Mouse (Mus musculus) hindlimb bud, embryonic 11.5 days (tissue): ENCODE data around the gene Rorc.

Source experiments
- DNase-seq: peaks from one replicate; pipeline ENCODE4 v3.0.0-alpha.2; 2012; ENCODE audit warnings: low read depth, low spot score; ENCODE audit errors: extremely low spot score

The Rorc gene

DNA sequence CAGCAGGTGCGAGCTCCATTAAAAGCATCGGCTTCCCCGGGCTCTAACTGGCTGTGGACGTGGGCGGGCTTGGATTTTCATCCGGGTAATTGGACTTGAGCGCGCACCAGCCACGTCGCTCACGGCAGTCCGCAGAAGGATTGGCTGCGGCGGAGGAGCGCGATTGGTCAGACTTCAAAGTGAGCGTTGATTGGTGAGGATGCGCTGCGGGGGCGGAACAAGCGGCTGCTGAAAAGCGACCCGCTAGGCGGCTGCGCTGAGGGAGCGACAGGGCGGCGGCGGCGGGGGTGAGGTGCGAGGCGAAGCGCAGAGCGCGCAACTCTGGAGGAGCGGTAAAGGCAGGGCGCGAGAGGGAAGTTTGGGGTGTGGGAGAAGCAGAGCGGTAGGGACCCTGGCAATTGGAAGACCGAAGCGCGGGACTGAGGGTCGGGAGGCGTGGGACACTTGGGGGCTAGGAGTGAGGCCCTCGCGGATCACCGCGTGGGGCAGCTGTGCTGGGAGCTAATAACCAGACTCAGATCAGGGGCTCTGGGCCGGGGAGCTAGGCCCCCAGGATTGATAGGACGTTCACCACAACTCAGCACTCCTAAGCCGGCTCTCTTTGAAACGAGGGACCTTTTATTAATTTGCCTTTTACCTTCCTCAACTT, 40.6 kb downstream of the Rorc start, which contains the start of gene Tdrkh:
Gene Tdrkh, plus strand, starts transcription at position 243 of the 649 bp plus-strand sequence.
- peak; percentile 78 for DNase-seq

GRCm38 (mm10) chr3:94430980-94431379, 58.4 kb downstream of the Rorc start:
- no peak for DNase-seq

DNA sequence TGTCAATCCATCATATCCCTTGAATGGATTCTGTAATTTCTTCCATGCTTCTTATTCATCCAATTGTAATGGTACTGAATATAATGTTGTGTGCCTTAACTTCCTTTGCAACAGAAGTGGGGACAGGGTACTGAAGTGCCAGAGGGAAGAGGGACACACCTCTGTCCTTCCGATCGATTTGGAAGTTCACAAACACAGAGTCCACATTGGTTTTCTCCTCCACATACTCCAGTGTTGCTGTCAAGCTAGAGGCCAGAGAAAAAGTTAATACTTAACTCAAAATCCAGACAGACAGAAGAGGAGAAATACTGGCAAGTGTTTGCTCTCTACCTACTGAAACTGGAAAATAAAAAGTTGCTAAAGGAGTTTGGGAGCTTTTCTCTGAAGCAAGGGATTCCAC, 61.7 kb downstream of the Rorc start:
- no peak for DNase-seq

- no peak for DNase-seq
These were observed 63.8 kb downstream of the Rorc start for GRCm38 (mm10) chr3:94436420-94436819.

GRCm38 (mm10) chr3:94441182-94441581, 68.6 kb downstream of the Rorc start:
- no peak for DNase-seq

- peak; percentile 82 for DNase-seq
These were observed 70.5 kb downstream of the Rorc start, which contains the start of gene Mrpl9 for GRCm38 (mm10) chr3:94442951-94443596. Mrpl9 (plus strand) TSS chr3:94443318.

- no peak for DNase-seq
These were observed 71.0 kb downstream of the Rorc start, which contains the start of gene Oaz3 for GRCm38 (mm10) chr3:94443597-94443964. Oaz3 (minus strand) TSS chr3:94443915.
